Mouse (Mus musculus): ENCODE results near the gene Nrap. TPM values are rescaled to one million over a fixed set of nuclear protein-coding genes. Genes with fewer than 3 reads are reported as not detected.

Nrap gene
- polyA plus RNA-seq, 1 experiment from 2014 or later, result 49.4 TPM

GRCm38 (mm10) chr19:56389176-56389575 is 661 bp downstream of the Nrap start:
- Histone ChIP-seq H3K4me2 (ENCODE audit: low read depth, low read length) (peak overlapping the region; percentile 64), H3K9me3 (replicated peaks; ENCODE audit: control insufficient read depth, low read length) (no peaks in the 10 kb centered on the region), H3K4me3 (ENCODE audit: low read length) (peak overlapping the region; percentile 62), H3K36me3 (ENCODE audit: control insufficient read depth, insufficient read depth) (peaks cover 10% of the 10 kb centered on the region; the same call in 1 of the 2 replicates), H3K9ac (ENCODE audit: low read length) (peak overlapping the region; percentile 80), H3K4me1 (ENCODE audit: control insufficient read depth, insufficient read depth, low read length) (peaks cover 23% of the 10 kb centered on the region), H3K27ac (ENCODE audit: low read length) (peak overlapping the region; percentile 97), H3K27me3 (ENCODE audit: control insufficient read depth, insufficient read depth, low read length) (no peaks in the 10 kb centered on the region)
- 58% methylated on average over 11 of the region's 11 CpGs for WGBS
- ATAC-seq (replicated peaks; ENCODE audit: extremely low read depth, insufficient read depth, low FRiP score), result no peak; the same call in 1 of the 2 replicates

DNA sequence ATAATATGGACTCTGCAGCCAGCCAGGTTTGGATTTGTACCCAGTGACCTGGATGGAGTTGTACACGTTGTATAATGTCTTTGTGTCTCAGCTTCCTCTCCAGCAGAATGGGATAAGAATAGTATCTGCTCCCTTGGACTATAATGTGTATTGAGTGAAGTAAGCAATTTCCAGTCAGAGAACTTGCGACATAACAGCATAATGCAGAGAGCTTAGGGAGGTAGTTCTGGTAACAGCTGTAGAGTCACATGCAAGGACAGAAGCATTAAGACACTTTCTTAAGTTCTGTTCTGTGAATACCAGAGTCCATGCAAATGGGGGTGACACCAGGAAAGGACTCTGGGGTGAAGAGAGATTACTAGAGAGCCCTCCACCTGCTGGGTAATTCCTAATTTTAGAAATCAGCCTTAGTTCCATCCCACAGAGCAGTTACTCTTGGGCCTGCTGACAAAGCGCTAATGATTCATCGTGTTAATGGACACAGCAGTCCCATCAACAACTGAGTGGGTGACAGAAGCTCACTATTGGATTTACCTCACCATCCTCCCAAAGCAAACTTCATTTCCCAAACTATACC is 2.0 kb downstream of the Nrap start:
- H3K27ac ChIP-seq (ENCODE audit: low read length), result peak overlapping the region; percentile 97
- peaks cover 23% of the 10 kb centered on the region for H3K4me1 ChIP-seq (ENCODE audit: control insufficient read depth, insufficient read depth, low read length)
- H3K36me3 ChIP-seq (ENCODE audit: control insufficient read depth, insufficient read depth), result peaks cover 15% of the 10 kb centered on the region; the same call in 1 of the 2 replicates
- 38% methylated on average over 4 of the region's 4 CpGs for WGBS
- H3K4me2 ChIP-seq (ENCODE audit: low read depth, low read length), result peak overlapping the region; percentile 64
- peak overlapping the region; percentile 80 for H3K9ac ChIP-seq (ENCODE audit: low read length)
- H3K9me3 ChIP-seq (replicated peaks; ENCODE audit: control insufficient read depth, low read length), result no peaks in the 10 kb centered on the region
- peak overlapping the region; percentile 62 for H3K4me3 ChIP-seq (ENCODE audit: low read length)
- no peak for ATAC-seq (replicated peaks; ENCODE audit: extremely low read depth, insufficient read depth, low FRiP score)
- no peaks in the 10 kb centered on the region for H3K27me3 ChIP-seq (ENCODE audit: control insufficient read depth, insufficient read depth, low read length)

- 89% methylated on average over 10 of the region's 10 CpGs for WGBS
- H3K4me3 ChIP-seq (ENCODE audit: low read length), result no peak overlapping the region
Measured at GRCm38 (mm10) chr19:56386095-56386494, 3.7 kb downstream of the Nrap start.

GRCm38 (mm10) chr19:56385546-56385945 is 4.3 kb downstream of the Nrap start:
- H3K4me3 ChIP-seq (ENCODE audit: low read length), result no peak overlapping the region
- peaks cover 12% of the 10 kb centered on the region for H3K4me1 ChIP-seq (ENCODE audit: control insufficient read depth, insufficient read depth, low read length)
- no peak overlapping the region for H3K27ac ChIP-seq (ENCODE audit: low read length)
- no peaks in the 10 kb centered on the region for H3K9me3 ChIP-seq (replicated peaks; ENCODE audit: control insufficient read depth, low read length)
- H3K9ac ChIP-seq (ENCODE audit: low read length), result no peak overlapping the region
- peaks cover 28% of the 10 kb centered on the region; the same call in 1 of the 2 replicates for H3K36me3 ChIP-seq (ENCODE audit: control insufficient read depth, insufficient read depth)
- 85% methylated on average over 5 of the region's 5 CpGs for WGBS
- no peaks in the 10 kb centered on the region for H3K27me3 ChIP-seq (ENCODE audit: control insufficient read depth, insufficient read depth, low read length)
- ATAC-seq (replicated peaks; ENCODE audit: extremely low read depth, insufficient read depth, low FRiP score), result no peak
- no peak overlapping the region for H3K4me2 ChIP-seq (ENCODE audit: low read depth, low read length)

More at GRCm38 (mm10) chr19:56386095-56386494, 3.7 kb downstream of the Nrap start:
- H3K27ac ChIP-seq (ENCODE audit: low read length), result no peak overlapping the region
- H3K36me3 ChIP-seq (ENCODE audit: control insufficient read depth, insufficient read depth), result peaks cover 25% of the 10 kb centered on the region; the same call in 1 of the 2 replicates
- H3K4me1 ChIP-seq (ENCODE audit: control insufficient read depth, insufficient read depth, low read length), result peaks cover 13% of the 10 kb centered on the region
- ATAC-seq (replicated peaks; ENCODE audit: extremely low read depth, insufficient read depth, low FRiP score), result no peak
- no peaks in the 10 kb centered on the region for H3K9me3 ChIP-seq (replicated peaks; ENCODE audit: control insufficient read depth, low read length)
- no peak overlapping the region for H3K9ac ChIP-seq (ENCODE audit: low read length)
- H3K27me3 ChIP-seq (ENCODE audit: control insufficient read depth, insufficient read depth, low read length), result no peaks in the 10 kb centered on the region
- H3K4me2 ChIP-seq (ENCODE audit: low read depth, low read length), result no peak overlapping the region

DNA sequence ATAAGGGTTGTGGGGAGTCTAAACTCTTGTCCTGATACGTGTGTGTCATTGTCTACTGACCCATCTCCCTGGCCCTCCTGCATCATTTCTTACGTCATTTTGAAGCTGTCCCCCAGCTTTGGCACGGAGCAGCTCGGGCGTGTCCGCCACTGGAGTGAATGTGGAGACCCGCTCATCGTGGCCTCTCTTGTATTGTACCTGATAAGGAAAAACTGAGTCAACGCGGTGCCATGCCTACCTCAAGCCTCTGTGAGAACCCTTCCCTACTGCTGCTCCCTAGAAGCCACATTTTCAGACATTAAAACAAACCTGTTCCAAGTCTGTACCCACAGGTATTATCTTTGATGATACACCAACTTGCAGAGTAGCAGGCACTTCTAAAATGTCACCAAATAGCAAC is 8.4 kb downstream of the Nrap start:
- peaks cover 46% of the 10 kb centered on the region for H3K36me3 ChIP-seq (ENCODE audit: control insufficient read depth, insufficient read depth)
- no peak overlapping the region for H3K9ac ChIP-seq (ENCODE audit: low read length)
- ATAC-seq (replicated peaks; ENCODE audit: extremely low read depth, insufficient read depth, low FRiP score), result no peak
- H3K9me3 ChIP-seq (replicated peaks; ENCODE audit: control insufficient read depth, low read length), result 0 out of 2 replicates have a peak, but pooled peaks cover 2% of the 10 kb centered on the region
- peaks cover 16% of the 10 kb centered on the region for H3K4me1 ChIP-seq (ENCODE audit: control insufficient read depth, insufficient read depth, low read length)
- no peaks in the 10 kb centered on the region for H3K27me3 ChIP-seq (ENCODE audit: control insufficient read depth, insufficient read depth, low read length)
- 73% methylated on average over 10 of the region's 10 CpGs for whole genome bisulfite sequencing
- no peak overlapping the region for H3K4me2 ChIP-seq (ENCODE audit: low read depth, low read length)
- no peak overlapping the region for H3K4me3 ChIP-seq (ENCODE audit: low read length)
- no peak overlapping the region for H3K27ac ChIP-seq (ENCODE audit: low read length)

DNA sequence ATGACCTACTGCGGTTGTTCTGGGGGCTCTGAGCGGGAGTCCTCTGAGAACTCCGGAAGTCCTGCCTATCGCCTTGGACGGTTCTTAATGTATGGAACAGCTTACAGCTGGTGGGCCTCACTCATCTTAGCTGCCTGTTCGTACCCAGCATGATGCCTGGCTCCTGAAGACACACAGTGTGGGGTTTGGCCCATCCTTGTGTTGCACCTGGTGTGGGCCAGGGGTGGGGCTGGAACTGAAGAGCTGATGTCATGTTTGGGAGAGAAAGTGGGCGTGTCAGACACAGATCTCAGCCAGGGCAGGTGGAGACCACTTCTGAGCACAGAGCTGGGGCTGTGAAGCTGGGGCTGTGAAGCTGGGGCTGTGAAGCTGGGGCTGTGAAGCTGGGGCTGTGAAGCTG is 9.5 kb downstream of the Nrap start:
- 0 out of 2 replicates have a peak, but pooled peaks cover 2% of the 10 kb centered on the region for H3K9me3 ChIP-seq (replicated peaks; ENCODE audit: control insufficient read depth, low read length)
- no peak overlapping the region for H3K4me3 ChIP-seq (ENCODE audit: low read length)
- 82% methylated on average over 7 of the region's 7 CpGs for WGBS
- H3K27me3 ChIP-seq (ENCODE audit: control insufficient read depth, insufficient read depth, low read length), result no peaks in the 10 kb centered on the region
- no peak overlapping the region for H3K4me2 ChIP-seq (ENCODE audit: low read depth, low read length)
- H3K27ac ChIP-seq (ENCODE audit: low read length), result peak overlapping the region; percentile 27; the same call in 1 of the 2 replicates
- H3K9ac ChIP-seq (ENCODE audit: low read length), result no peak overlapping the region
- H3K36me3 ChIP-seq (ENCODE audit: control insufficient read depth, insufficient read depth), result peaks cover 42% of the 10 kb centered on the region
- ATAC-seq (replicated peaks; ENCODE audit: extremely low read depth, insufficient read depth, low FRiP score), result no peak
- H3K4me1 ChIP-seq (ENCODE audit: control insufficient read depth, insufficient read depth, low read length), result peaks cover 16% of the 10 kb centered on the region

- ATAC-seq (replicated peaks; ENCODE audit: extremely low read depth, insufficient read depth, low FRiP score), result peak; percentile 92
- 31% methylated on average over 13 of the region's 13 CpGs for WGBS
- H3K9me3 ChIP-seq (replicated peaks; ENCODE audit: control insufficient read depth, low read length), result 0 out of 2 replicates have a peak, but pooled peaks cover 2% of the 10 kb centered on the region
Measured at GRCm38 (mm10) chr19:56378554-56379172, 11.2 kb downstream of the Nrap start.

DNA sequence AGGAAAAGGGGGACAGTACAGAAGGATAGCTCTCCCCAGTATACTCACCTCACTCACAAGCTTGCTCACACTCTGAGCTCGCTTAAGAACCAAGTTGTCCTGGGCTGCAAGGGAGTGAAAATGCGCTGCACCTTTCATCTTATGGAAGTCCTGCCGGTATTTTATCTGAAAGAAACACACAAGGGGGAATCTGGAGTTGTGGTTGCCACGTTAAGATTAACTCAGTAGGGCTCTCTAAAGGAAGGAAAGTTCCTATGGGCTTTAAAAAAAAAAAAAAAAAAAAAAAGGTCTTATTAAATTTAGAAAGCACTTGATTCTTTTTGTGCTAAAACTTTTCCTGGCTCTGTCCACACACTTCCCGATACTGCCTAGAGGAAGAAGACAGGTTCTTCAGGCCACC is 11.8 kb downstream of the Nrap start:
- WGBS, result 55% methylated on average over 5 of the region's 5 CpGs
- no peak overlapping the region for H3K9ac ChIP-seq (ENCODE audit: low read length)

More at GRCm38 (mm10) chr19:56378554-56379172, 11.2 kb downstream of the Nrap start:
- peaks cover 34% of the 10 kb centered on the region for H3K36me3 ChIP-seq (ENCODE audit: control insufficient read depth, insufficient read depth)
- H3K27ac ChIP-seq (ENCODE audit: low read length), result peak overlapping the region; percentile 87
- no peak overlapping the region for H3K4me3 ChIP-seq (ENCODE audit: low read length)
- H3K27me3 ChIP-seq (ENCODE audit: control insufficient read depth, insufficient read depth, low read length), result no peaks in the 10 kb centered on the region
- no peak overlapping the region for H3K9ac ChIP-seq (ENCODE audit: low read length)
- H3K4me2 ChIP-seq (ENCODE audit: low read depth, low read length), result peak overlapping the region; percentile 44
- H3K4me1 ChIP-seq (ENCODE audit: control insufficient read depth, insufficient read depth, low read length), result peaks cover 16% of the 10 kb centered on the region

GRCm38 (mm10) chr19:56374011-56374410 is 15.8 kb downstream of the Nrap start:
- ATAC-seq (replicated peaks; ENCODE audit: extremely low read depth, insufficient read depth, low FRiP score), result no peak
- no peak overlapping the region for H3K27ac ChIP-seq (ENCODE audit: low read length)
- H3K4me1 ChIP-seq (ENCODE audit: control insufficient read depth, insufficient read depth, low read length), result peaks cover 6% of the 10 kb centered on the region
- no peaks in the 10 kb centered on the region for H3K27me3 ChIP-seq (ENCODE audit: control insufficient read depth, insufficient read depth, low read length)
- no peak overlapping the region for H3K4me3 ChIP-seq (ENCODE audit: low read length)
- no peak overlapping the region for H3K4me2 ChIP-seq (ENCODE audit: low read depth, low read length)
- 49% methylated on average over 10 of the region's 10 CpGs for WGBS
- peaks cover 21% of the 10 kb centered on the region for H3K36me3 ChIP-seq (ENCODE audit: control insufficient read depth, insufficient read depth)
- H3K9ac ChIP-seq (ENCODE audit: low read length), result no peak overlapping the region
- H3K9me3 ChIP-seq (replicated peaks; ENCODE audit: control insufficient read depth, low read length), result 0 out of 2 replicates have a peak, but pooled peaks cover 2% of the 10 kb centered on the region

More for the DNA sequence above, 11.8 kb downstream of the Nrap start:
- H3K27ac ChIP-seq (ENCODE audit: low read length), result peak overlapping the region; percentile 87
- H3K9me3 ChIP-seq (replicated peaks; ENCODE audit: control insufficient read depth, low read length), result 0 out of 2 replicates have a peak, but pooled peaks cover 2% of the 10 kb centered on the region
- peaks cover 16% of the 10 kb centered on the region for H3K4me1 ChIP-seq (ENCODE audit: control insufficient read depth, insufficient read depth, low read length)
- no peak for ATAC-seq (replicated peaks; ENCODE audit: extremely low read depth, insufficient read depth, low FRiP score)
- H3K4me3 ChIP-seq (ENCODE audit: low read length), result no peak overlapping the region
- H3K36me3 ChIP-seq (ENCODE audit: control insufficient read depth, insufficient read depth), result peaks cover 32% of the 10 kb centered on the region
- H3K27me3 ChIP-seq (ENCODE audit: control insufficient read depth, insufficient read depth, low read length), result no peaks in the 10 kb centered on the region
- peak overlapping the region; percentile 44 for H3K4me2 ChIP-seq (ENCODE audit: low read depth, low read length)
